Mouse (Mus musculus) urinary bladder, postnatal 36 days (tissue): Measurements from ENCODE around the gene Noct.
"Not testable (repeated sequence)": the region's sequence is repeated elsewhere in the genome, so short reads cannot be mapped to it uniquely, and the experiment has no call there.

Experiments
- DNase-seq, 2 experiments: peaks; one replicate each; pipeline ENCODE4 v3.0.0; 2022; ENCODE audit warnings: low spot score in 2 of 2, mixed read lengths in 1 of 2

Gene Noct

DNA sequence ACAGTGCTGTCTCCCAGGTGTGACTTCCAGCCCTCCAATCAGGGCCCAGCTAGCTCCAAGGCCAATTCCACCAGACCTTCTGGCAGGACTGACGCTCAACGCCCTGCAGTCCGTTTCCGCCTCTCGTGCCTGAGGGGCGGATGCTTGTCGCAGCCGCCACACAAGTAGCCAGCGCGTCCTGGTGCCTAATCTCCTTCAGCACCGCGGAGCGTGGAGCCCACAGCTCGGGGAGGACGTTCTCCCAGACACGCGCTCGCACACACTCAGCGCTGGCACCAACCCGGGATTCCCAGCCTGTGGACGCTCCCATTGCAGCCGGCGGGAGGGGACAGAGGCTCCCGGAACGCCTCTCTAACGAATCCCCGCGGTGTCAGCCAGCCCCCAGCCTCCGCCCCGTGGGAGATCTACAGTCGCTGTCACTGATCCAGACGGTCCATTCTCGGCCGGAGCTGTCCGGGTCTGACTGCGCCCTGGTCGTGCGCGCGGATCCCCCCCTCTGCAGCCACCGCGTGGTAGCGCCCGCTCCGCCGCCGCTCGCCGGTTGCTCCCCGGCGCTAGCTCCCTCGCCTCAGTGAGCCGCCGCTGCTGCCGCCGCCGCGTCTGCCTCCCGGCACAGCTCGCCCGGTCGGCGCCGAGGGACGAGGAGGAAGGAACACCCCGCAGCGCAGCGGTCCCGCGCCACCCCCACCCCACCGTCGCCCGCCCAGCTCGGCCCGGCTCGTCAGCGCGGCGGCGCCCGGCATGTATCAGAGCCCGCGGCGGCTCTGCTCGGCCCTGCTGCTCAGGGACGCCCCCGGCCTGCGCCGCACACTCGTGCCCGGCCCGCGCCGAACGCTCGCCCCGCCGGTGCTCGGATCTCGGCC lies at the start of gene Noct:
Gene Noct (plus strand): TSS at position 85 of the 863 bp plus-strand sequence.
- DNase-seq: peak; percentile 87 to 88

DNA sequence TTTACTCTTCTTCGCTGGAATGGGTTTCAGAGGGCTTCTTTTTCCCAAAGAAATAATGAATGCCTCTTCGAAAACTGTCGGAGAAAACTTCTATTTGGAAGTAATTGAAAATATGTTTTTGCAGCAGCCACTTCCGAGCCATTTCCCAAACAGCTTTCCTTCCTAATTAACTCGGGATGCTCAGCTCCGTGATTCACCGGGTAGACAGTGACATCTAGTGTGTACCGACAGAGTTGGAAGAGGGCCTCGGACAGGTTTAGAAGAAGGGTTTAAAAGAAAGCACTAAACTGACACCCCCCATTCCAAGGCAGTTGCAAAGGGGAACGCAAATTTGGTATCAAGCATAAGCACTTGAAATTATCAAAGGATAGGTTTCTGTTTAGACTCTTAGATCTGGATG lies 46.1 kb upstream of the Noct start:
- no peak for DNase-seq

DNA sequence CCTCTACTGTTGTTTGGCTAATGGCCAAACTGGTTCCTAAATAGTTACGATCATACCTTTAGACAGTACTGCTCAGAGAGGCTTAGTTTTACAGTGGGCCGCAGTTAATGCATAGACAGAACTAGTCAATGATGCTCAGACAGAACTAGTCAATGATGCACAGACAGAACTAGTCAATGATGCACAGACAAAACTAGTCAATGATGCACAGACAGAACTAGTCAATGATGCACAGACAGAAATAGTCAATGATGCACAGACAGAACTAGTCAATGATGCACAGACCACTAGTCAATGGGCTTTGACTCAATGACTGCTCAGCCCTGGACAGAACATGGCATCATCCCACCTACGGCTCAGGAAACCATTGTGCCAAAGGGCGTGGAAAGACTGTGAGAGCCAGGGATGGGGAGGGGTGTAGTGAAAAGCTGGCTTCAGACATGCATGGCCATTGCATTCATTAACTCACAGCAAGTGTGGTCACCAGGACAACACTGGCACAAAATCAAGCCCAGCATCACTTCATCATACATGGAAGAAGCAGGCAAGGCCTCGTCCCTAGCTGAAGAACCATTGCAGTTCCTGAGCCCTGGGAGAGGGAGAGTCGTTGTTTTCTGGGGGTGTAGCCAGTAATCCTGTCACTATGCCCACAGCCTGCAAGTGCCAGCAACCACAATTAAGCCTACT lies 44.6 kb upstream of the Noct start:
- no peak for DNase-seq

DNA sequence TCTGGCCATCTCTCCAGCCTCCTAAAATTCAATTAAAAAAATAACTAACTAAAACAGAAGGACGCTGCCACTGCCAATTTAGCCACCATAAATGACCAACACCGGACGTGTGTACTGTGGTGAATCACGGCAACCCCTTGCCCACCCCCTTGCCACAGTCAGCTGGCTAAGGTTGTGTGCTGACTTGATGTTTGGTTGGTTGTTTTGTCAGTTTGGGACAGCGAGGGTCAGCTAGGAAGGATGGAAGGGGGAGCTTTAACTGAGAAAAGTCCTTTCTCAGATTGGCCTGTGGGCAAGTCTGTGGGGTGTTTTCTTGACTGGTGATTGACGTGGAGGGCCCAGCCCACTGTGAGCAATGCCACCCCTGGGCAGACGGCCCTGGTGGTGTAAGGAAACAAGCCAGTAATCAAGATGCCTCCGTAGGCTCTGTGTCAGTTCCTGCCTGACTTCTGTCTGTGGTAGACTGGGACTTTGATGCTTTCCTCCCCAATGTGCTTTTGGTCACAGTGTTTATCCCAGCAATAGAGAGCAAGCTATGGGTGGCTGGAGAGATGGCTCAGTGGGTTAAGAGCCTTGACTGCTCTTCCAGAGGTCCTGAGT lies 43.8 kb upstream of the Noct start:
- no peak for DNase-seq

DNA sequence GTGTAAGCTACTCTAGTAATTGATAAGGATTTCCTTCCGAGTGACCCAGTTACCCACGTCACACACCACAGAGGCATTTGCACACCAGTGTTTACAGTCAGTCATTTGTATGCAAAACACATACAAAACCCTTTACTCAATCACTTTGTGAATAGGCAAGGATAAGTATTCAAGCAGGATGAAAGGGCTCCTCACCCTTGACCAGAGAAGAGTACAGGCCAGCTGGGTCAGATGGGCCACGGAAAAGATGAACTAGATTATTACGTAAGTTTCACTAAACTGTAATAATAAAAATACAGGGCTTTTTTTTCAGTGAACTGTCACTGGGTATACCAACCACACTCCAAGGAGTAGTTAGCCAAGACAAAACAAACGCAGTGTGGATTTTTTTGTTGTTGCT lies 41.8 kb upstream of the Noct start:
- DNase-seq: no peak

DNA sequence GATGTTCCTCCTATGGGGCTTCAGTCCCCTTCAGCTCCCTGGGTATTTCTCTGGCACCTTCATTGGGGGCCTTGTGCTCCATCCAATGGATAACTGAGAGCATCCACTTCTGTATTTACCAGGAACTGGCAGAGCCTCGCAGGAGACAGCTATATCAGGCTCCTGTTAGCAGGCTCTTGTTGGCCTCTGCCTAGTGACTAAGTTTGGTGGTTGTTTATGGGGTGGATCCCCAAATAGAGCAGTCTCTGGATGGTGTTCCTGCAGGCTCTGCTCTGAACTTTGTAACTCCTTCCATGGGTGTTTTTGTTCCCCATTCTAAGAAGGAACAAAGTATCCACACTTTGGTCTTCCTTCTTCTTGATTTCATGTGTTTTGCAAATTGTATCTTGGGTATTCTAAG lies 40.7 kb upstream of the Noct start:
- not testable (repeated sequence) for DNase-seq

DNA sequence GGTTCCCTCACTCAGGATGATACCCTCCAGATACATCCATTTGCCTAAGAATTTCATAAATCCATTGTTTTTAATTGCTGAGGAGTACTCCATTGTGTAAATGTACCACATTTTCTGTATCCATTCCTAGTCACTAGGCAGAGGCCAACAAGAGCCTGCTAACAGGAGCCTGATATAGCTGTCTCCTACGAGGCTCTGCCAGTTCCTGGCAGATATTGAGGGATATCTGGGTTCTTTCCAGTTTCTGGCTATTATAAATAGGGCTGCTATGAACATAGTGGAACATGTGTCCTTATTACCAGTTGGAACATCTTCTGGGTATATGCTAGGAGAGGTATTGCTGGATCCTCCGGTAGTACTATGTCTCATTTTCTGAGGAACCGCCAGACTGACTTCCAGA lies 40.3 kb upstream of the Noct start:
- not testable (repeated sequence) for DNase-seq

DNA sequence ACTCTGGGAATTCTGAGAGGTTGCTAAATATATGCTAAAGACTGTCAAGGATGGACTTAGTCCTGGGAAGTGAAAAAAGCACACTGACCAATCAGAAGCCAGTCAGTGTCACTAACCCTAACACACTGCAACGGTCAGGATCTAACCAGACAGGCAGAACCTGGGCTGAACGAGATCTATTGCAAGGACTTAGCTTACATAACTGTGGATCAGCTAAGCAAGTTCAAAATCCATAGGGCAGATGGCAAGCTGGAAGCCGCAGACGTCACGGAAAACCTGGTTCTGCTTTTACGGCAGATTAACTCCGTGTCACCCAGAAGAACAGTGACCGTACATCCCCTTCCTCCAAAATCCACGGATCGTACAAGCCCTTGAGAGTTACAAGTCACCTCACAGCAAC lies 39.5 kb upstream of the Noct start:
- no peak for DNase-seq

DNA sequence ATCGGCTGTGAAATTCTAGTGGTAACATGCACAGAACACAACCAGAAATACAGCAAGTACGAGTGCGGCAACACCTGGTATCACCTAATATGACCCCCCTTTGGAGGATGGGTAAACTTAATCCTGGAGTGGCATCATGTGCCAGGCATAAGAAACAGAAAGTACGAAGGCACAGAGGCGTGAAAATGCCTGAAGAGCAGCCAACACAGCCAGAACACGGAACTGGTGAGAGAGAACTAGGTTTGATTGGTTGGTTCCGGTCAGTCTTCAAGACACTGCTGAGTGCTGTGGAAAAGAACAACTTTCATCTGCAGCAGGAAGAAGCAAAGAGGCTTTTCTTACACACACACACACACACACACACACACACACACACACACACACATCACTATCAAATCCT lies 38.8 kb upstream of the Noct start:
- DNase-seq: no peak

DNA sequence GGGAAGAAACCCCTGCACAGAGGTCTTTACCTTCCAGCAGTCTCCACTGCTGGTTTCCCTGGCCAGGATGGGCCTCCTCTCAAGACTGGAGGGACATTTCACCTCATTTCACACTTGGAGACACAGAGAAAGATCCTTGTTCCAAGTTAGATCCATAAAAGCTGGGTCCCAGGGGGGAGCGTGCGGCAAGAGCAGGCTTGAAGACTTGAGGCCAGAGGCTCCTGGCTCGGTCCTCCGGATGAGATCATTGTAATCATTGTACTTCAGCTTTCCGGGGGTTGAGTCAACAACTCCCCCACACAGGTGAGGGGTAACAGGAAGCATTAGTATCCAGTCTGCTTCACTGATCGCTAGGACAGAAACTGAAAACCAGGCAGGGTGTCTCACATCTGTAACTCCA lies 30.2 kb upstream of the Noct start:
- DNase-seq: peak in 1 of 2 experiments; percentile 81

DNA sequence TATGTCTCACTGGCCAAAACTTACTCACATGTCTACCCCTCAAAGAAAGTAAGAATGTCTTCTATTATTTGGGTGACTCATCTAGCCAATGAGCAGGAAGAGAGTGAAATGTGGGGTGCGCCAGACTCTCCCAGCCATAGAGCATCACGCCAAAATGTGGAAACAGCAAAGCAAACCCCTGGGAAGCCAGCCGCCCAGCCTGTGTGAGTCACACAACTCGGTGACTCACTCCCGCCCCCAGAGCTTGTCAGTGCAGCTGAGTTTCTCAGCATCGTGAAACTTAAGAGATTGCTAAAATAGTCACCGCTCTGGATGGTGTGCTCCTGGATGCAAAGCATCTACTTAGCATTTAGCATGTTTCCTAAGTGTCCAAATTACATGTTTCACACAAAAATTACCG lies 28.9 kb upstream of the Noct start:
- peak; percentile 76 to 81 for DNase-seq

DNA sequence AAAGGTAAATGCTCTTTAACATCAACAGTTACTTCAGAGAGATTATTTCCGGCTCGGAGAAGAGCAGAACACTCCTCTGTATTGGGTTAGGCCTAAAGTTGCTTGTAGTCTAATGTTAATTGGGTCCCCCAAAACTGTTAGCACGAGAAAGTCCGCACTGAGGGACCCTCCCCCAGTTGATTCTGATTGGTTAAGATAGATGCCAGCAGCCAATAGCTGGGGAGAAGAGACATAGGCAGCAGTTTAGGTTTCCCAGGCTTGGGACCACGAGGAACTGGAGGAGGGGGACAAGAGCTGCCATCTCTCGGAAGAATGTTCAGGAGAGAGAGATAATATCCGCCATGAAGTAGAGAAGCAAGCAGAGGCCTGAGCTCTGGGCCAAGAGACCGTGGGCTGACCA lies 28.5 kb upstream of the Noct start:
- no peak for DNase-seq

DNA sequence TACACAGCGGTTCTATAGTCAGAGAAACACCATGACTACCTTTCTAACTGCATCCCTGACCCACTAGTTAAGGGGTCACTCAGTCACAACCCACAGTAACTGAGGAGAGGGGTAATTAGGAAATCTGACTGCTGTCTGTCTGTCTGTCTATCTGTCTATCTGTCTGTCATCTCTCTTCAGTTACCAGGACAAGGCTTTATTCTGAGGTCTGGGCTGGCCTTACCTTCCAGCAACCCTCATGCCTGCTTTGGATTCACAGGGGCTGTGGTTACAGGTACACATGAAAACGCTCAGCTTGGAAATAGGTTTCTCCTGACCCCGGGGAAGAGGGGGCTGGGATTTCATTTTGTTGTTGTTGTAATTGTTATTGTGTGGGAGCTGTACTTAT lies 27.5 kb upstream of the Noct start:
- DNase-seq: no peak

DNA sequence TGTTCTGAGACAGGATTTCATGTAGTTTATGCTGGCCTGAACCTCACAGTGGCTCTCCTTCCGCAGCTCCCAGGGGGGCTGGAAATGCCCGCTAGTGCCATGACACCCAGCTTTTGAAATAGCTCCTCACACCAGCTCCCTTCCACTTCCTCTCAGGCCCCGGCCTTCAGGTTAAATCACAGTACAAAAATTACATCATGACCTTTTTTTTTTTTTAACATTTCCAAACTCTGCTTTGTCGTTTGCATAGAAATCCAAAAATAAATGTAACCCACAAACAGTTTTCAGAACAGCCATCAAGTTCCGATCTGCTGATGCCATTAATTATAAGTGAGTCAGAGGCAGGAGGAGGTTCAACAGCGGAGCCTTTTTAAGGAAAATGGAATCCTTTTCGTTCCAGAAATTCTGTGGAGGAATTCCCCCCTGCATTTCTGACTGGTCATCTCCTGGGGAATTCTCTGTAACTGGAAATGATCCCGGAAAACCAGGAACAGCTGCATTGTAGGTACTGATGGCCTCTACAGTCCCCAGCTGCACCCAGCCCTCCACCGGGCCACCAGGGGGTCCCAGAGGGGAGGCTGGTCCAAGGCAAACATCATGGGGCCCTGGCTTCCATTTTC lies 27.0 kb upstream of the Noct start:
- peak in 1 of 2 experiments; percentile 61 for DNase-seq

DNA sequence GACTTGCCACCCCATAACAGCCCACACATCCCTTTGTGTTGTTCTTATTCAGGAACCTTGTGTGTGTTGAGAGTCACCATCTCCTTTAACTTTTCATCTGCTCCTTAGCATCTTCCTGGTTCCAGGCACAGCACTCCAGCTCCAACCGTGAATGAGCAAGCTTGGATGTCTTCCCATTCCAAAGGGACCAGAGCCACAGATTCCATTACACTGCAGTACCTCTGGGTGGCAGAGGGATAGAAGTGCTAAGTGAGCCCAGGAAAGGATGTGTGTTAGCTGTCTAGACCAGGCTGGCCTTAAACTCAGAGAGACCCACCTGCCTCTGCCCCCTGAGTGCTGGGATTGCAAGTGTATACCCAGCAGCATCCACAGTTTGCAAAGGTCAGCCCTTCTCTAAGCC lies 26.0 kb upstream of the Noct start:
- DNase-seq: no peak

DNA sequence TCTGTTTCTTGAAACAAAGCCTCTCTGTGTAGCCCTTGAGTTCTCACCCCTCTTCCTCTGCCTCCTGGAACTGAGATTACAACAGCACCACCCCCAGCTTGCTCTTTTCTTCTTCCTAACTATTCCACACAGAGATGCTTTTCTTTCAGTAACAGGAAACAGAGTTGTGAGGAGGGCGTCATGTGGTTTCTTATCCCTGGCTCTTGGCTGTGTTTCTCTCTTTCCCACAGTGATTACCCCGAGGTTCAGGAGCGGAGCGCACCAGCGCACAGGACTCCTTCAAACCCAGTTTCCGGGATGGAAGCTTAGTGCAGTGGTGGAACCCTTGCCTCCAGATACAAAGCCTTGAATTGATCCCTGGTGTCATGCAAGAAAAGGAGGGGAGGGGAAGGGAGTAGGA lies 25.1 kb upstream of the Noct start:
- no peak for DNase-seq

DNA sequence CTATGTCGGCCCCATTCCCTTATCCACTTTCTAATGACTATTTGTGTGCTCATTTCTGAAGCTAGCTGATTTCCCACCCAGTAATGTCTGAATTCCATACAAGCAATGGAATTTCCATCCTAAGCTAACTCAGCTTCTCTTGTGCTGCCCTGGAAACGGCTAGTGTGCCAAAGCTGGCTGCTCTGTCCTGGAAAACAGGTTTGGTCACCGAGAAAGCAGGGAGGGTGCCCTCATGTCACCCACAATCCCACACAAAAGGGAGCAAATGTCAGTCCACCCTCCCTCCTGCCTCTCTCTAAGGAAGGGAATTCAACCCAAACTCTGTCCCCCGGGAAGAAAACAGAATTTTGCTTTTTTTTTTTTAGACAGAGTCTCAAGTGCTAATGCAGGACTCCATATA lies 23.9 kb upstream of the Noct start:
- peak in 1 of 2 experiments; percentile 56 for DNase-seq

DNA sequence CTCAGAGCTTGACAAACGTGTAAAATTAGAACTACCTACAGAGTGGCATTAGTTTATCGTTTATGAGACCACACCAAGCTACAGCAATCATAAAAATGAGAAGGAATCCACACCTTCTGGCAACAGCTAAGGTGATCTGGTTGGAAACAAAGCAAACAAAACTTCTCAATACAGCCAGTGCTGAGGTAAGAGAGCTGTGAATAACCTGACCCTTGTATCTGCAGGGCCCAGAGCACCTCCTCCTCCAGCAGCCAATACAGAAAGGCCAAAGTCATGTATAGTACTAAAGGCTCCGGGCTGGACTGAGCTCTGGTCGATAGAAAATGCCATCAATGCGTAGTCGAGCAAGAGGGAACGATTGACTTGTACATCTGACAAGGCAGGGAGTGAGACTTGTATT lies 23.4 kb upstream of the Noct start:
- no peak for DNase-seq

DNA sequence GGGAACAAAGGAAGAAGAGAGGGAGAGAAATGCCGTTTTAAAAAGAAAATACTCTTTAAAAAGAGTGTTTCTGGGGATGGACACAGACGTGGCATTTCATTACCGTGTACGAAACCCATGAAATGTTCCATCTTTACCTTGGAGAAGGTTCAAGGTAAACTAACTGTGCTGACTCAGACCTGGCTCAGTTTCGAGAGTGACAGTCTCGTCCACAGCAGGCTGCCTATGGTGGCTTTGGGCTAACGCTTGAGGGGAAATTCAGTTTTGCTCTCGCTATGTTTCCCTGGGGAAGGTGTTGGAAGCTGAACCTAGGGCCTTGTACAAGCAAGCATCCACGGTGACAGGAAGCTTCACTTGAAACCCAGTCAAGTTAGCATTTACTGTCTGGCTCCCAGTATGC lies 22.3 kb upstream of the Noct start:
- no peak for DNase-seq

DNA sequence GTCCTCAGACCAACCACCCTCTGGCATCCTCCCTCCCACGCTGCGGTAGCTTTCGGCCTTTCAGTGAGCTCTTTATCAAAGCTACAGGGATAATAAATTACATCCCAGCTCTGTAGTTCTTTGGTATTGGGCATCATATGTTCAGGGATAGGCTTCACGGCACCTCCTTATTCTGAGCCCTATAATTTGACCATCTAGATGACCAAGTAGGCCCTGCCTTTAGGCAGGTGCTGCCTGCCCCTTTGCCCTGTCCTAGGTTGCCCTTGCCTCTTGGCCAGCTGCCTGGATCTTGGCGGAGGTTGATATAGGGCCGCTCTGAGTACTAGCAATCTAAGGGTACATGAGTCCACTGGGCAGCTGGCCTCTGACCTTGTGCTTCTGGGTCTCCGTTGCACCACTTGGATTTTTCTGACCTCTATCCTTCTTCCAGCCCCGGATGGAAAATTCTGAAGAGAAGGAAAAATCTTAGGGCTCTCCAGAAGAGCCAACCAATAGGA lies 21.7 kb upstream of the Noct start:
- DNase-seq: peak in 1 of 2 experiments; percentile 56

DNA sequence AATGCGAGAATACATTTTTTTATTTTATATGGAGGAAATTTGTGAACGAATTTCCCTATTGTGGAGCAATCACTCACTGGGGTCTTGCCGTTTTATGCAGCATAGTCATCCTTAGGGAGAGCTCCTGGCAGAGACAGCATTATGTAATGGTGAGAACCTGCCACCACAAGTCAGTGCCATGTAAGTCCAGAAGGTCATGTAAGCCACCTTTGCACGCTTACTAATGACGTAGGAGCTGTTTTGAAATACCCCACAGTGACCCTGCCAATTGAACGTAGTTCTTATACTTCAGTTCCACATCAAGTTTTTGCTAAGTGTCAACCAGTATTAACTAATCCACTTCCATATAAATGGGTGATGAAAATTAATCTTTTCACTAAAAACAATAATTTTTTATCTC lies 20.3 kb upstream of the Noct start:
- DNase-seq: no peak

DNA sequence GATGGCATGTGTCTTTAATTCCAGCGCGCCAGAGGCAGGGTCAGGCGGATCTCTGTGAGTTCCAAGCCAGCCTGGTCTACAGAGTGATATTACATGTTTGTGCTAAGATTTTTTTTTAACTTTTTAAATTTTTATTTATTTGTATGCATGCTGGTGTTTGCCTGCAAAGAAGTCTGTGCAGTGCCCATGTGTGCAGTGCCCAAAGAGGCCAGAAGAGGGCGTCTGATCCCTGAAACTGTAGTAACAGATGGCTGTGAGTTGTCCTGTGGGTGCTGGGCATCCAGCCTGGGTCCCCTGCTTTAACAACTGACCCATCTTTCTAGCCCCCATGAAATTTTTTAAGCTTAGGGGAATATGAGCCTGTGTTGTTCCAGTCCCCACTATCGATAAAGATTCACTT lies 19.8 kb upstream of the Noct start:
- DNase-seq: no peak
